Mouse (Mus musculus) heart, adult 2 months (tissue): Measurements from ENCODE around the gene Angptl2.

Experiments used
- CTCF ChIP-seq: fragments of 200-600 bp; IDR thresholded peaks from 2 replicates; pipeline ENCODE4 v1.8.1; 2022; ENCODE audit warnings: antibody characterized with exemption, mild to moderate bottlenecking, moderate library complexity
- EP300 ChIP-seq: fragments of 200-500 bp; IDR thresholded peaks from 2 replicates; pipeline ENCODE4 v1.6.1; 2011; ENCODE audit warnings: low read depth, low read length, control low read depth; ENCODE audit not compliant: insufficient read depth
- POLR2A ChIP-seq: fragments of 200-500 bp; IDR thresholded peaks from 2 replicates; pipeline ENCODE4 v1.6.1; 2011; ENCODE audit warnings: mild to moderate bottlenecking, low read depth, low read length, control low read depth; ENCODE audit not compliant: insufficient read depth

DNA sequence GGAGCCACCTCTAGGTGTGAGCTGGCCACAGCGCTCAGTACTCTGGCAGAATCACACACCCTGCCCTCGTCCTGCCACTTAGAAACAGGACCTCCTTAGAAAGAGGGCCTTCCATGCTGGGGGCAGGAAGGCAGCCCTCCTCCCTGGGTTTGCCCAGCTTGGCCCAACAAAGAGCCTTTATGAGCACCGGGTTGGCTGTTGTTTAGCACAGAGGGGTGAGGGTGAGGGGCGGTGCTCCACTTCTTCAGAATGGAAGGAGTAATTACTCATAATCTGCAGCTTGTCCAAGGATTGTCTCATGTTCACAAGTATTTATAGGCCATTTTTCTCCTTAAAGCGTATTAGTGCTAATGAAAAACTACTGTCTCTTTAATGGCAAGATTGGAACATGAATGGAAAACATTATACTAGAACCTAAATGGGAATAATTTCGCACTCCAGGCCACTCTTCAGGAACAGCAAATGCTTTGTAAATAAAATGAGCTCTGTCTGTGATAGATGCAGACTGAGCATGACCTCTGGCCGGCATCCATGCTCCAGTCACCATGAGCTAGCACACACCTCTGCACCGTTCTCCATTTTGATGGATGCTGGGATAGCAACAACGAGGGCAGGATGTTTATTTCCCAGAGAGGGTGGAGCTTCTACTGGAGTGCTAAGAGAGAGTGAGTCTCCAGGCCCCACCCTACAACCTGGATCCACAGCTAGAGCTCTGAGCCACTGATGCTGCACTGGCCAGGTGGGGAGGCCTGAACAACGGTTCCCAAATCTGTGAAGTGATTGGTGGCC lies 44.9 kb upstream of the Angptl2 start:
- TF ChIP-seq POLR2A (no peak), CTCF (no peak), EP300 (no peak)
